Mouse (Mus musculus) ES-Bruce4 (cell line): ENCODE results near the gene Zcchc24. TPM values are rescaled to one million over a fixed set of nuclear protein-coding genes. Genes with fewer than 3 reads are reported as not detected.

Experiments used
- H3K27ac ChIP-seq: 2 replicates; pipeline ENCODE4 v1.5.1; 2012; ENCODE audit warnings: low read length, inconsistent platforms; ENCODE audit not compliant: insufficient read depth
- H3K27me3 ChIP-seq: 2 replicates; pipeline ENCODE4 v1.6.1; 2012; ENCODE audit warnings: mild to moderate bottlenecking, low read length, inconsistent platforms; ENCODE audit not compliant: control insufficient read depth, poor library complexity, insufficient read depth, severe bottlenecking
- H3K36me3 ChIP-seq: 2 replicates; pipeline ENCODE4 v1.6.1; 2012; ENCODE audit warnings: inconsistent platforms, mild to moderate bottlenecking, low read length, moderate library complexity; ENCODE audit not compliant: control insufficient read depth, poor library complexity, insufficient read depth, severe bottlenecking
- H3K4me1 ChIP-seq: one replicate; pipeline ENCODE4 v1.8.1; 2011; ENCODE audit warnings: low read length; ENCODE audit not compliant: control insufficient read depth, insufficient read depth
- H3K4me3 ChIP-seq: 2 replicates; pipeline ENCODE4 v1.5.1; 2011; ENCODE audit warnings: low read depth, mild to moderate bottlenecking, low read length
- H3K9ac ChIP-seq: 2 replicates; pipeline ENCODE4 v1.6.1; 2012; ENCODE audit warnings: low read depth, mild to moderate bottlenecking, inconsistent platforms; ENCODE audit not compliant: poor library complexity, severe bottlenecking
- H3K9me3 ChIP-seq: replicated peaks from 2 replicates; pipeline ENCODE4 v1.6.1; 2012; ENCODE audit warnings: mild to moderate bottlenecking, low read length, inconsistent platforms; ENCODE audit not compliant: control insufficient read depth, poor library complexity, insufficient read depth, severe bottlenecking
- CTCF ChIP-seq: IDR thresholded peaks from one replicate; pipeline ENCODE4 v1.8.1; 2011; ENCODE audit warnings: low read depth, low read length
- EP300 ChIP-seq: IDR thresholded peaks from 2 replicates; pipeline ENCODE4 v1.6.1; 2011; ENCODE audit warnings: low read depth, low read length; ENCODE audit not compliant: insufficient read depth
- POLR2A ChIP-seq: IDR thresholded peaks from one replicate; pipeline ENCODE4 v1.8.1; 2011; ENCODE audit warnings: low read length; ENCODE audit not compliant: insufficient read depth
- polyA plus RNA-seq: library from polyadenylated mRNA; stranded (reverse); fragments of >200 nt; gene quantifications from 2 replicates; pipeline ENCODE4 v1.2.4, GENCODE M21; 2011; ENCODE audit warnings: low read depth; ENCODE audit not compliant: missing spikeins, insufficient read depth, insufficient read length

The Zcchc24 gene
- polyA plus RNA-seq, 1 experiment = 9.0 TPM

GRCm38 (mm10) chr14:25773039-25773438 lies 4.2 kb upstream of the Zcchc24 start:
- TF ChIP-seq CTCF (no peak), POLR2A (no peak), EP300 (no peak)
- Histone ChIP-seq H3K36me3 (no peaks in the 10 kb centered on the region), H3K27me3 (no peaks in the 10 kb centered on the region), H3K4me1 (no peaks in the 10 kb centered on the region), H3K4me3 (no peak overlapping the region), H3K9ac (no peak overlapping the region), H3K27ac (no peak overlapping the region), H3K9me3 (no peaks in the 10 kb centered on the region)

- no peak overlapping the region; the same call in 1 of the 2 replicates for H3K4me3 ChIP-seq
- no peak overlapping the region for H3K9ac ChIP-seq
- H3K27ac ChIP-seq = no peak overlapping the region
- H3K27me3 ChIP-seq = no peaks in the 10 kb centered on the region
- H3K9me3 ChIP-seq = no peaks in the 10 kb centered on the region
- no peaks in the 10 kb centered on the region for H3K4me1 ChIP-seq
- TF ChIP-seq CTCF = no peak
- no peak for TF ChIP-seq EP300
- no peak for TF ChIP-seq POLR2A
- no peaks in the 10 kb centered on the region for H3K36me3 ChIP-seq
Observed at GRCm38 (mm10) chr14:25769626-25770306, 927 bp upstream of the Zcchc24 start.

GRCm38 (mm10) chr14:25768261-25768893 lies 462 bp downstream of the Zcchc24 start:
- Histone ChIP-seq H3K9ac (peak overlapping the region; percentile 50), H3K4me1 (no peaks in the 10 kb centered on the region), H3K27me3 (no peaks in the 10 kb centered on the region), H3K36me3 (no peaks in the 10 kb centered on the region), H3K4me3 (peak overlapping the region; percentile 64), H3K9me3 (no peaks in the 10 kb centered on the region), H3K27ac (no peak overlapping the region)
- TF ChIP-seq CTCF = no peak
- TF ChIP-seq EP300 = no peak
- TF ChIP-seq POLR2A = no peak

GRCm38 (mm10) chr14:25767725-25768203 lies 1.1 kb downstream of the Zcchc24 start:
- peak overlapping the region; percentile 50 for H3K9ac ChIP-seq
- no peaks in the 10 kb centered on the region for H3K36me3 ChIP-seq
- H3K27me3 ChIP-seq = no peaks in the 10 kb centered on the region
- no peak for TF ChIP-seq POLR2A
- TF ChIP-seq EP300 = no peak
- H3K27ac ChIP-seq = no peak overlapping the region
- no peaks in the 10 kb centered on the region for H3K4me1 ChIP-seq
- H3K9me3 ChIP-seq = no peaks in the 10 kb centered on the region
- H3K4me3 ChIP-seq = peak overlapping the region; percentile 64

- Histone ChIP-seq H3K27me3 (no peaks in the 10 kb centered on the region), H3K4me1 (no peaks in the 10 kb centered on the region), H3K9ac (no peak overlapping the region), H3K9me3 (no peaks in the 10 kb centered on the region), H3K27ac (no peak overlapping the region), H3K36me3 (no peaks in the 10 kb centered on the region), H3K4me3 (no peak overlapping the region)
- TF ChIP-seq POLR2A (no peak), CTCF (no peak), EP300 (no peak)
Observed at GRCm38 (mm10) chr14:25766441-25766840, 2.4 kb downstream of the Zcchc24 start.

- no peaks in the 10 kb centered on the region for H3K9me3 ChIP-seq
- no peak overlapping the region for H3K9ac ChIP-seq
- H3K36me3 ChIP-seq = no peaks in the 10 kb centered on the region
- no peaks in the 10 kb centered on the region for H3K27me3 ChIP-seq
- TF ChIP-seq POLR2A (no peak), EP300 (no peak), CTCF (no peak)
- H3K27ac ChIP-seq = no peak overlapping the region
- H3K4me3 ChIP-seq = no peak overlapping the region
- no peaks in the 10 kb centered on the region for H3K4me1 ChIP-seq
Observed at GRCm38 (mm10) chr14:25765921-25766320, 2.9 kb downstream of the Zcchc24 start.
